Mouse (Mus musculus) lung, postnatal 0 days (tissue): ENCODE measurements around the gene Lhfpl2. TPM values are rescaled to one million over a fixed set of nuclear protein-coding genes. Genes with fewer than 3 reads are reported as not detected.

Experiments
- ATAC-seq: fragments of 200-750 bp; cut with Nextera tagmentation; 2 replicates; pipeline ENCODE4 v1.8.0; 2017; ENCODE audit warnings: moderate library complexity
- DNase-seq: peaks from one replicate; pipeline ENCODE4 v3.0.0-alpha.2; 2016; ENCODE audit warnings: low spot score
- H3K27ac ChIP-seq: fragments of 300-500 bp; sonication (generic); 2 replicates; pipeline ENCODE4 v1.5.1; 2014; ENCODE audit warnings: antibody characterized with exemption, mild to moderate bottlenecking, low read length, mixed read lengths
- H3K27me3 ChIP-seq: fragments of 300-500 bp; sonication (generic); replicated peaks from 2 replicates; pipeline ENCODE4 v1.6.1; 2014; ENCODE audit warnings: low read length, mixed read lengths; ENCODE audit not compliant: insufficient read depth
- H3K36me3 ChIP-seq: fragments of 300-500 bp; sonication (generic); 2 replicates; pipeline ENCODE4 v1.6.1; 2014; ENCODE audit warnings: low read length, mixed read lengths; ENCODE audit not compliant: insufficient read depth
- H3K4me1 ChIP-seq: fragments of 300-500 bp; sonication (generic); 2 replicates; pipeline ENCODE4 v1.6.1; 2014; ENCODE audit warnings: antibody characterized with exemption, low read depth, low read length, mixed read lengths; ENCODE audit not compliant: insufficient read depth
- H3K4me2 ChIP-seq: fragments of 300-500 bp; sonication (generic); replicated peaks from 2 replicates; pipeline ENCODE4 v1.6.1; 2014; ENCODE audit warnings: low read depth, mild to moderate bottlenecking, low read length, moderate library complexity, mixed read lengths
- H3K4me3 ChIP-seq: fragments of 300-500 bp; sonication (generic); 2 replicates; pipeline ENCODE4 v1.5.1; 2014; ENCODE audit warnings: low read depth, low read length
- H3K9ac ChIP-seq: fragments of 300-500 bp; sonication (generic); replicated peaks from 2 replicates; pipeline ENCODE4 v1.6.1; 2014; ENCODE audit warnings: low read depth, mild to moderate bottlenecking
- H3K9me3 ChIP-seq: fragments of 300-500 bp; sonication (generic); 2 replicates; pipeline ENCODE4 v1.6.1; 2016; ENCODE audit warnings: low read length, mixed read lengths
- CTCF ChIP-seq: IDR thresholded peaks from 2 replicates; pipeline ENCODE4 v1.5.1; 2016; ENCODE audit warnings: antibody characterized with exemption, mild to moderate bottlenecking
- EP300 ChIP-seq: IDR thresholded peaks from 2 replicates; pipeline ENCODE4 v1.6.1; 2016; ENCODE audit warnings: antibody characterized with exemption, mild to moderate bottlenecking, control low read depth
- WGBS: fragments of 180-500 bp; shearing (Covaris S2); extraction: QIAGEN DNeasy Blood & Tissue Kit; methylation state at CpG from one replicate; pipeline ENCODE4 v1.1.7; 2014; 5-methylcytosine and 5-hydroxymethylcytosine counted together
- polyA plus RNA-seq: library from polyadenylated mRNA; unstranded; fragments of >200 nt; fragmentation: Nextera tagmentation; extraction: Ambion mirVana; gene quantifications from 2 replicates; pipeline ENCODE4 v1.2.1, GENCODE M21; 2015

The Lhfpl2 gene
- polyA plus RNA-seq, 1 experiment from 2014 or later: 19.9 TPM

GRCm38 (mm10) chr13:94115476-94115875, 57.9 kb downstream of the Lhfpl2 start:
- 34% methylated on average over 4 of the region's 4 CpGs for WGBS
- ATAC-seq (no peak), DNase-seq (no peak)
- no peak overlapping the region for H3K9ac ChIP-seq
- H3K27ac ChIP-seq: no peak overlapping the region
- H3K27me3 ChIP-seq: no peaks in the 10 kb centered on the region
- TF ChIP-seq EP300 (no peak), CTCF (no peak)
- no peaks in the 10 kb centered on the region for H3K9me3 ChIP-seq
- no peak overlapping the region for H3K4me2 ChIP-seq
- no peaks in the 10 kb centered on the region for H3K4me1 ChIP-seq
- H3K4me3 ChIP-seq: no peak overlapping the region
- no peaks in the 10 kb centered on the region for H3K36me3 ChIP-seq

- no peaks in the 10 kb centered on the region for H3K36me3 ChIP-seq
- no peaks in the 10 kb centered on the region for H3K27me3 ChIP-seq
- H3K9me3 ChIP-seq: no peaks in the 10 kb centered on the region
- no peak overlapping the region for H3K4me3 ChIP-seq
- H3K4me2 ChIP-seq: peak overlapping the region; percentile 11
- 50% methylated on average over 13 of the region's 13 CpGs for WGBS
- no peak overlapping the region for H3K9ac ChIP-seq
- DNase-seq: no peak
- no peaks in the 10 kb centered on the region for H3K4me1 ChIP-seq
- H3K27ac ChIP-seq: no peak overlapping the region
- TF ChIP-seq CTCF (no peak), EP300 (no peak)
- 0 out of 2 replicates have a peak, but pooled peaks have one; percentile 23 for ATAC-seq
Observed at GRCm38 (mm10) chr13:94116705-94117410, 59.3 kb downstream of the Lhfpl2 start.

- DNase-seq: no peak
- no peaks in the 10 kb centered on the region for H3K9me3 ChIP-seq
- no peak overlapping the region for H3K27ac ChIP-seq
- TF ChIP-seq CTCF (no peak), EP300 (no peak)
- no peak overlapping the region for H3K4me2 ChIP-seq
- no peak overlapping the region for H3K4me3 ChIP-seq
- no peaks in the 10 kb centered on the region for H3K4me1 ChIP-seq
- no peak overlapping the region for H3K9ac ChIP-seq
- no peak for ATAC-seq
- WGBS: 95% methylated on average over 10 of the region's 10 CpGs
- H3K36me3 ChIP-seq: no peaks in the 10 kb centered on the region
- H3K27me3 ChIP-seq: no peaks in the 10 kb centered on the region
Observed at GRCm38 (mm10) chr13:94117522-94117921, 59.9 kb downstream of the Lhfpl2 start.

GRCm38 (mm10) chr13:94118091-94118490, 60.5 kb downstream of the Lhfpl2 start:
- Histone ChIP-seq H3K4me3 (no peak overlapping the region), H3K9me3 (no peaks in the 10 kb centered on the region), H3K36me3 (no peaks in the 10 kb centered on the region), H3K9ac (no peak overlapping the region), H3K4me2 (no peak overlapping the region), H3K27me3 (no peaks in the 10 kb centered on the region), H3K4me1 (no peaks in the 10 kb centered on the region), H3K27ac (no peak overlapping the region)
- 100% methylated on average over 1 of the region's 1 CpGs for WGBS
- TF ChIP-seq EP300 (no peak), CTCF (peak; percentile 53)
- ATAC-seq (no peak), DNase-seq (no peak)

GRCm38 (mm10) chr13:94119309-94119708, 61.7 kb downstream of the Lhfpl2 start:
- Histone ChIP-seq H3K36me3 (no peaks in the 10 kb centered on the region), H3K9me3 (no peaks in the 10 kb centered on the region), H3K4me1 (no peaks in the 10 kb centered on the region), H3K27ac (no peak overlapping the region), H3K9ac (no peak overlapping the region), H3K4me2 (no peak overlapping the region), H3K4me3 (no peak overlapping the region), H3K27me3 (no peaks in the 10 kb centered on the region)
- ATAC-seq: no peak
- 73% methylated on average over 5 of the region's 5 CpGs for WGBS
- TF ChIP-seq EP300 (no peak), CTCF (no peak)
- no peak for DNase-seq

DNA sequence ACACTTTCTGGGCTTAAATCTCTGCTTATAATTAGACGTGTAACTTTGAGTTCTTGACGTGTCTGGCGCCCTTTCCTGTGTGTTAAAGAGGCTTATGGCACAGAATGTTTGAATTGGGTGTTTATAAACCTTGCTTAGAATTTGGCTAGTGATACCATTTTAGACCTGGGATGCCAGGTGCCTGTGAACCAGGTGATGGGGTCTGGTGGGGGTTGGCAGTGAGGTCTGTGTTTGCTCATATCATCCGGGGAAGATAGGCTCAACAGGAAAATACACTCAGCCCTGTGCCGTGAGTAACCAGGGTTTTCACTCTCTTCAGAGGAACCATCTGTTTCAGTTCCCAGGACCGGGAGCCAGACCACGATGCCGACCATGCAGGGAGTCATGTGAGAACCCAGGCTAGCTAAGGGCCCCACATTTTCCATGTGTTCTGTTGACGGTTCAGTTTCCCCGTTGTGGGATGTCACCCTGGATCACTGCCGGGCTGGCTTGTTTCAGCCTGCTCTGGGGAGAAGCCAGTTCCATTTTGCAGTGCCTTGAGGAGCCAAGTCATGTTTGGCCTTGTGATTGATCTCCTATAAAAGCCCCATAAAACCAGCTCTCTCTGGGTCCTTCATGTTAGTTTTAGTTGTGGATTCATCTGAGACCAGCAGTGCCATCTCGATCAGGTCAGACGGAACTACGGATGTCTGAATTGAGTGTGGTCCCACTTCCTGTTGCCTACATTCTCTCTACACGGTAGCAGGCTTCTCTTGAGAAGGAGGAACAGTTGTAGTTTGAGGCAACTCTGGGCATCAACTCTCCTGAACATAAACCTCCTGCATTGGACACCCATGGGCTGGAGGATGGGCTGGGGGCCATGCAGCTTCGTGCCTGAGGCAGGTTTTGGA, 65.4 kb downstream of the Lhfpl2 start:
- Histone ChIP-seq H3K27me3 (no peaks in the 10 kb centered on the region), H3K36me3 (no peaks in the 10 kb centered on the region), H3K4me3 (no peak overlapping the region), H3K9ac (no peak overlapping the region), H3K9me3 (no peaks in the 10 kb centered on the region), H3K27ac (no peak overlapping the region), H3K4me1 (no peaks in the 10 kb centered on the region), H3K4me2 (no peak overlapping the region)
- TF ChIP-seq CTCF: no peak
- TF ChIP-seq EP300: no peak
- 79% methylated on average over 16 of the region's 16 CpGs for WGBS
- ATAC-seq (no peak), DNase-seq (no peak)
